Mouse (Mus musculus) thymus, postnatal 0 days (tissue): ENCODE results near the gene Plekha6. TPM values are rescaled to one million over a fixed set of nuclear protein-coding genes. Genes with fewer than 3 reads are reported as not detected.

Experiments
- DNase-seq: peaks from one replicate; pipeline ENCODE4 v3.0.0-alpha.2; 2015; ENCODE audit warnings: low spot score
- polyA plus RNA-seq: library from polyadenylated mRNA; unstranded; fragments of >200 nt; fragmentation: Nextera tagmentation; extraction: Ambion mirVana; gene quantifications from 2 replicates; pipeline ENCODE4 v1.2.1, GENCODE M21; 2015

Plekha6 gene
- polyA plus RNA-seq, result 0.28 and 0.44 TPM in 2 replicates

GRCm38 (mm10) chr1:133163820-133164431 lies at the start of gene Plekha6:
Gene Plekha6 (plus strand): TSS chr1:133164210.
- DNase-seq, result no peak

- DNase-seq, result no peak
Observed at GRCm38 (mm10) chr1:133116108-133116507, 47.9 kb upstream of the Plekha6 start.

GRCm38 (mm10) chr1:133118127-133118526 lies 45.9 kb upstream of the Plekha6 start:
- no peak for DNase-seq

- no peak for DNase-seq
Observed at GRCm38 (mm10) chr1:133118844-133119243, 45.2 kb upstream of the Plekha6 start.

GRCm38 (mm10) chr1:133119931-133120712 lies 43.9 kb upstream of the Plekha6 start:
- DNase-seq, result no peak

- DNase-seq, result no peak
Observed at GRCm38 (mm10) chr1:133121246-133121645, 42.8 kb upstream of the Plekha6 start.

- DNase-seq, result no peak
Observed at GRCm38 (mm10) chr1:133124137-133124536, 39.9 kb upstream of the Plekha6 start.

GRCm38 (mm10) chr1:133125640-133126364 lies 38.2 kb upstream of the Plekha6 start:
- no peak for DNase-seq

- no peak for DNase-seq
Observed at GRCm38 (mm10) chr1:133126365-133126740, 37.7 kb upstream of the Plekha6 start.

- no peak for DNase-seq
Observed at GRCm38 (mm10) chr1:133127328-133127727, 36.7 kb upstream of the Plekha6 start.

- no peak for DNase-seq
Observed at GRCm38 (mm10) chr1:133129471-133130221, 34.4 kb upstream of the Plekha6 start.

GRCm38 (mm10) chr1:133130638-133131560 lies 33.1 kb upstream of the Plekha6 start, which contains the start of gene Ppp1r15b:
Gene Ppp1r15b (plus strand): TSS chr1:133131143.
- peak; percentile 98 for DNase-seq

- DNase-seq, result no peak
Observed at GRCm38 (mm10) chr1:133131561-133131905, 32.5 kb upstream of the Plekha6 start.

GRCm38 (mm10) chr1:133131936-133132335 lies 32.1 kb upstream of the Plekha6 start:
- DNase-seq, result peak; percentile 29

GRCm38 (mm10) chr1:133132388-133133326 lies 31.4 kb upstream of the Plekha6 start:
- DNase-seq, result peak; percentile 28

- no peak for DNase-seq
Observed at GRCm38 (mm10) chr1:133133425-133133824, 30.6 kb upstream of the Plekha6 start.

GRCm38 (mm10) chr1:133134071-133134470 lies 29.9 kb upstream of the Plekha6 start:
- no peak for DNase-seq

- no peak for DNase-seq
Observed at GRCm38 (mm10) chr1:133134881-133135280, 29.1 kb upstream of the Plekha6 start.

GRCm38 (mm10) chr1:133135808-133136207 lies 28.2 kb upstream of the Plekha6 start:
- DNase-seq, result no peak
